Mouse (Mus musculus) liver, postnatal 0 days (tissue): ENCODE measurements at regions not wholly inside any gene's neighbourhood (a gene's known extent, or its start where the extent isn't known, plus 50 kb on each side); places are given as distances from the start of the nearest gene placed in this dataset.

Source experiments
- ATAC-seq: fragments of 200-750 bp; cut with Nextera tagmentation; 2 replicates; pipeline ENCODE4 v1.8.0; 2017; ENCODE audit warnings: mild to moderate bottlenecking, moderate library complexity
- DNase-seq: peaks from one replicate; pipeline ENCODE4 v3.0.0-alpha.2; 2016
- H3K27ac ChIP-seq: fragments of 300-500 bp; sonication (generic); 2 replicates; pipeline ENCODE4 v1.5.1; 2014; ENCODE audit warnings: antibody characterized with exemption, moderate library complexity, mild to moderate bottlenecking, low read depth
- H3K27me3 ChIP-seq: fragments of 300-500 bp; sonication (generic); 2 replicates; pipeline ENCODE4 v1.6.1; 2014; ENCODE audit warnings: low read length, control low read depth, mixed read lengths; ENCODE audit not compliant: insufficient read depth
- H3K36me3 ChIP-seq: fragments of 300-500 bp; sonication (generic); replicated peaks from 2 replicates; pipeline ENCODE4 v1.6.1; 2014; ENCODE audit warnings: mild to moderate bottlenecking, control low read depth, low read length, moderate library complexity, mixed read lengths; ENCODE audit not compliant: insufficient read depth
- H3K4me1 ChIP-seq: fragments of 300-500 bp; sonication (generic); 2 replicates; pipeline ENCODE4 v1.6.1; 2014; ENCODE audit warnings: antibody characterized with exemption, mild to moderate bottlenecking, control low read depth; ENCODE audit not compliant: insufficient read depth
- H3K4me2 ChIP-seq: fragments of 300-500 bp; sonication (generic); 2 replicates; pipeline ENCODE4 v1.6.1; 2014; ENCODE audit warnings: low read depth, mild to moderate bottlenecking, low read length, moderate library complexity, mixed read lengths
- H3K4me3 ChIP-seq: fragments of 300-500 bp; sonication (generic); 2 replicates; pipeline ENCODE4 v1.5.1; 2014; ENCODE audit warnings: low read depth, low read length
- H3K9ac ChIP-seq: fragments of 300-500 bp; sonication (generic); replicated peaks from 2 replicates; pipeline ENCODE4 v1.6.1; 2014; ENCODE audit warnings: mild to moderate bottlenecking, moderate library complexity
- H3K9me3 ChIP-seq: fragments of 300-500 bp; sonication (generic); 2 replicates; pipeline ENCODE4 v1.6.1; 2016; ENCODE audit warnings: mild to moderate bottlenecking, control low read depth, low read length, mixed read lengths
- CTCF ChIP-seq: sonication (generic); IDR thresholded peaks from 2 replicates; pipeline ENCODE4 v1.5.1; 2016; ENCODE audit warnings: antibody characterized with exemption, low read depth
- EP300 ChIP-seq: IDR thresholded peaks from 2 replicates; pipeline ENCODE4 v1.6.1; 2016; ENCODE audit warnings: antibody characterized with exemption, low read depth, mild to moderate bottlenecking
- WGBS: fragments of 180-500 bp; shearing (Covaris S2); extraction: QIAGEN DNeasy Blood & Tissue Kit; methylation state at CpG from one replicate; pipeline ENCODE4 v1.1.7; 2014; ENCODE audit not compliant: insufficient replicate concordance; 5-methylcytosine and 5-hydroxymethylcytosine counted together

DNA sequence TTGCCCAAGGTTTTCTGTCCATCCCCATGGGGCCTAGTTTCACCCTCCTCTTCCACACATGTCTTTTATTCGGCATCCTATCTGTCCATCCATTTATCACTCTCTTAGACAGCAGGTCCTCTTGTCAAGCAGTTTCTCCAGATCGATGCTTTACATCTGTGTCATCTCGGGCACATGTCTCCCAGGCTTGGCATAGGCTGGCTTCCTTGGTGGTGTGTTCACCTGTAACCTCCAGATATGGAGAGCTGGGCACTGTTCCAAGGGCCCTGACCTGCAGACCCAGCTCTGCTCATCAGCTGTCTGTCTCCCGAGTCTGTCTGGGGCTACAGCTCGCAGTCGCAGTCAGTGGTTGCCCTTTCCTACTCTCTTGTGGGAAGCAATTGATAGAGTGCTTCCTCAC, 128.2 kb upstream of the Podxl start:
- H3K4me3 ChIP-seq, result no peak overlapping the region
- no peaks in the 10 kb centered on the region for H3K27me3 ChIP-seq
- no peaks in the 10 kb centered on the region for H3K4me1 ChIP-seq
- no peak overlapping the region for H3K9ac ChIP-seq
- H3K9me3 ChIP-seq, result no peaks in the 10 kb centered on the region
- no peak for DNase-seq
- no peak overlapping the region for H3K4me2 ChIP-seq
- no peak for TF ChIP-seq CTCF
- TF ChIP-seq EP300, result no peak
- no peak for ATAC-seq
- no peak overlapping the region for H3K27ac ChIP-seq
- 61% methylated on average over 6 of the region's 6 CpGs for WGBS
- no peaks in the 10 kb centered on the region for H3K36me3 ChIP-seq

DNA sequence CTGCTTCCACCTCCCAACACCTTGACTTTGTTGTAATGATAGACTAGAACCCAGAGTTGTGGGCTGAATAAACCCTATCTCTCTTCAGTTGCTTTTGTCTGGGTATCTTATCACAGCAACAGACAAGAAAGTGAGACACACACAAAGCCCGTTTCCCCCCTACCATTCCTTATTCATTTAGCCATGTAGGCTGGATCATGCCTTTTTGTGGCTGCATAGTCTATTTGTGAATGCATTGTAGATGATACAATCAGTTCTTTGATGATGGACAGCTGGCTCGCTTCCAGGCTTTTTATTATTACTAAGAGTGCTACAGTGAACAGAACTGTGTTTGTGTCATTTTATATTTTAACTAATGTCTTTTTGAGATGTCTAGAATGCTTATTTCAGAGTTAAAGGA, 116.3 kb upstream of the Podxl start:
- WGBS, result 52% methylated on average over 2 of the region's 2 CpGs
- ATAC-seq (no peak), DNase-seq (no peak)
- Histone ChIP-seq H3K4me2 (no peak overlapping the region), H3K4me1 (no peaks in the 10 kb centered on the region), H3K9ac (no peak overlapping the region), H3K4me3 (no peak overlapping the region), H3K36me3 (no peaks in the 10 kb centered on the region), H3K9me3 (no peaks in the 10 kb centered on the region), H3K27ac (no peak overlapping the region), H3K27me3 (no peaks in the 10 kb centered on the region)
- no peak for TF ChIP-seq EP300
- TF ChIP-seq CTCF, result no peak

- Histone ChIP-seq H3K27ac (no peak overlapping the region), H3K36me3 (no peaks in the 10 kb centered on the region), H3K27me3 (no peaks in the 10 kb centered on the region), H3K4me3 (no peak overlapping the region), H3K4me1 (no peaks in the 10 kb centered on the region), H3K9ac (no peak overlapping the region), H3K4me2 (no peak overlapping the region), H3K9me3 (no peaks in the 10 kb centered on the region)
- TF ChIP-seq CTCF (peak; percentile 19; the same call in 1 of the 2 replicates), EP300 (no peak)
- no peak for DNase-seq
- ATAC-seq, result 0 out of 2 replicates have a peak, but pooled peaks have one; percentile 7
- 50% methylated on average over 17 of the region's 17 CpGs for WGBS
Measured at GRCm38 (mm10) chr6:31665671-31666486, 102.1 kb upstream of the Podxl start.

- Histone ChIP-seq H3K36me3 (no peaks in the 10 kb centered on the region), H3K27me3 (no peaks in the 10 kb centered on the region), H3K9me3 (no peaks in the 10 kb centered on the region), H3K27ac (no peak overlapping the region), H3K9ac (no peak overlapping the region), H3K4me2 (no peak overlapping the region), H3K4me3 (no peak overlapping the region), H3K4me1 (peaks cover 11% of the 10 kb centered on the region)
- TF ChIP-seq CTCF, result peak; percentile 93
- no peak for TF ChIP-seq EP300
- 23% methylated on average over 7 of the region's 7 CpGs for WGBS
- DNase-seq (peak; percentile 76), ATAC-seq (peak; percentile 42; the same call in 1 of the 2 replicates)
Measured at GRCm38 (mm10) chr6:31664495-31664894, 100.7 kb upstream of the Podxl start.

DNA sequence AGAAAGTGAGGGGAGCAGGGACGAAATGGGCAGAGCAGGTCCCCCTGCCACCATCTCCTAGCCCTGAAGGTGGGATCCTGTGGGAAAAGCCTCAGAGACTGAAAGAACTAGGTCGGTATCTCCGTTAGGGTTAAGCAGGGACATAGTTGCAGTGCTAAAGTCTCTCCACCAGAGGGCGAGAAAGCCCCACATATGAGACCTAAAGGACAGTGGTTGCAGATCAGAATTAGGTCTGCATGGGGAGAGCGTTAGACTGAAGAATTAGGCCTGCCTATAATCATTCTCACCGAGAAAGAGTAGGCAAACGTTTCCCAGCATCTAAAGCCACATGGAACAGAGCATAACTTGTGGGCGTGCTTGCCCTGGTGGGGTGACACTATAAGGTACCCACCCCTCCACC, 97.0 kb upstream of the Podxl start:
- Histone ChIP-seq H3K4me2 (peak overlapping the region; percentile 26; the same call in 1 of the 2 replicates), H3K27me3 (no peaks in the 10 kb centered on the region), H3K36me3 (no peaks in the 10 kb centered on the region), H3K4me1 (peaks cover 17% of the 10 kb centered on the region), H3K4me3 (no peak overlapping the region), H3K9me3 (no peaks in the 10 kb centered on the region), H3K27ac (no peak overlapping the region), H3K9ac (no peak overlapping the region)
- ATAC-seq (peak; percentile 52), DNase-seq (peak; percentile 75)
- WGBS, result 12% methylated on average over 8 of the region's 8 CpGs
- TF ChIP-seq CTCF (peak; percentile 97), EP300 (no peak)

GRCm38 (mm10) chr6:31659901-31660300, 96.1 kb upstream of the Podxl start:
- Histone ChIP-seq H3K27me3 (no peaks in the 10 kb centered on the region), H3K9me3 (no peaks in the 10 kb centered on the region), H3K4me3 (no peak overlapping the region), H3K4me2 (no peak overlapping the region), H3K36me3 (no peaks in the 10 kb centered on the region), H3K27ac (no peak overlapping the region), H3K4me1 (peaks cover 17% of the 10 kb centered on the region), H3K9ac (no peak overlapping the region)
- 70% methylated on average over 4 of the region's 4 CpGs for WGBS
- DNase-seq, result no peak
- TF ChIP-seq EP300, result no peak
- no peak for TF ChIP-seq CTCF
- no peak for ATAC-seq
